Mouse (Mus musculus) retina, embryonic 14.5 days (tissue): Measurements from ENCODE around the gene Phc3.

Experiments
- DNase-seq: peaks from one replicate; pipeline ENCODE4 v3.0.0-alpha.2; 2015; ENCODE audit warnings: low spot score

The Phc3 gene

DNA sequence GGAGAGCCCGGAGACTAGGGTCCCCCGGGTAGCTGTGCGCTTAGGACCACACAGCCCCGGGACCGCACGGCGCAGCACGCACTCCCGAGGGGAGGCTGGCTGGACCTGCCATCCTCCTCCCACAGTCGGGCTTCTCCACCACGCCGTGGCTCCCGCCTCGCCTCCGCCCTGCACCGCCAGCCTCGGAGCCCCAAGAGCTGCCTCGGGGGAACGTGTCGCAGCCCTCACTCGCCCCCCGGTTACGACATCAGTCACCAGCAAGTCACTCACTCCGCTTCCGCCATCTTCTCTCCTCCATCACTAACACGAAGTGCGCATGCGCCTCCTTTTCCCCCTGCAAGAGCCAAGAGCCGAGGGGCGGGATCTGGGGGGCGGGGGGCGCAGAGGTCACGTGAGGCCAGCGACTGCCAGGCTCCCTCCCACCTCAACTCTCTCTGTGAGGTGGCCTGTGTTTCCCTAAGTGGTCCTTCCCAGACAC lies at the start of gene Phc3:
Gene Phc3, minus strand, starts transcription at position 312 of the 478 bp plus-strand sequence.
- peak; percentile 96 for DNase-seq

- DNase-seq = no peak
Measured at GRCm38 (mm10) chr3:31017652-31018051, 48.4 kb upstream of the Phc3 start.

GRCm38 (mm10) chr3:31016594-31017196 lies 47.5 kb upstream of the Phc3 start:
- no peak for DNase-seq

GRCm38 (mm10) chr3:31015682-31016443 lies 46.6 kb upstream of the Phc3 start:
- no peak for DNase-seq

DNA sequence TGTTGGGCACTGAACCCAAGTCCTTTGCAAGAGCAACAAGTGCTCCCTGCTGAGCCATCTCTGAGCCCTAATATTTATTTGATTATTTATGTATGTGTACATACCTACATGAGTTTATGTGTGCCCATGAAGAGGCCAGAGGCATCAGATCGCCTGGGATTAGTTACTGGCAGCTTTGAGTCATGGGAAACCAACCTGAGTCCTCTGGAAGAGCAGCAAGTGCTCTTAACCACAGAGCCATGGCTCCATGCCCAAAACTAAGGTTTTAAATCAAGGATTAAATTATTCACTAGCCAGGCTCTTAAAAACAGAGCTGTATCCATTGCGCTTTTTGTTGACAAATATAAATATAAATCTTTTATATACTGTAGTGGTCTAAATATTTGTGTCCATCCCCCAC lies 45.2 kb upstream of the Phc3 start:
- DNase-seq = no peak

GRCm38 (mm10) chr3:31004320-31005209 lies 35.4 kb upstream of the Phc3 start:
- no peak for DNase-seq

DNA sequence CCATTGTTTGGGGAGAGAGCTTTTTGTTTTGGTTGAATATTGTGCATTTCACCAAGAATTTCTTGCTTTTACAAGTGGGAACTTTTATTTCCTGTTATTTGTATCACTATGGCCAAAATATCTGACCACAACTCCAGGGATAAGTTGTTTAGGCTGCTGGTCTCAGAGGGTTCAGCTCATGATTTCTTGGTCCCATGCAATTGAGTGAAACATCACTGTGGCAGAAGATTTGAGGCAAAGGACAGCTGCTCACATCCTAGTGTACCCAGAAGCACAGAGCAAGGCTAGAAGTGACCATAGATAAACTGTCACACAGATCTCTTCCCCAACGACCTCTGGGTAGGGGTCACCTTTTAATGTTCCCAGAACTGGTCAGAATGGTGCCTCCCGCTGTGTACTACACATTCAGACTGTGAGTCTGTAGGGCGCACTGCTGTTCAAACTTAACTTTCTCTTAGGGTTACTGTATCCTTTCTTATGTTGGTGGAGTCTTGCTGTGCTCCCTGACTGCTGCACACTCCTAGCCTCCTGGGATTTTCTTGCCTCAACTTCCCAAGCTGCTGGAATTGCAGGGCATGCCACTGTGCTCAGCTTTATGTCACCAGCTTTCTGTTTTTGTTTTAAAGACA lies 31.9 kb upstream of the Phc3 start:
- no peak for DNase-seq

- no peak for DNase-seq
Measured at GRCm38 (mm10) chr3:31000018-31000407, 30.8 kb upstream of the Phc3 start.

DNA sequence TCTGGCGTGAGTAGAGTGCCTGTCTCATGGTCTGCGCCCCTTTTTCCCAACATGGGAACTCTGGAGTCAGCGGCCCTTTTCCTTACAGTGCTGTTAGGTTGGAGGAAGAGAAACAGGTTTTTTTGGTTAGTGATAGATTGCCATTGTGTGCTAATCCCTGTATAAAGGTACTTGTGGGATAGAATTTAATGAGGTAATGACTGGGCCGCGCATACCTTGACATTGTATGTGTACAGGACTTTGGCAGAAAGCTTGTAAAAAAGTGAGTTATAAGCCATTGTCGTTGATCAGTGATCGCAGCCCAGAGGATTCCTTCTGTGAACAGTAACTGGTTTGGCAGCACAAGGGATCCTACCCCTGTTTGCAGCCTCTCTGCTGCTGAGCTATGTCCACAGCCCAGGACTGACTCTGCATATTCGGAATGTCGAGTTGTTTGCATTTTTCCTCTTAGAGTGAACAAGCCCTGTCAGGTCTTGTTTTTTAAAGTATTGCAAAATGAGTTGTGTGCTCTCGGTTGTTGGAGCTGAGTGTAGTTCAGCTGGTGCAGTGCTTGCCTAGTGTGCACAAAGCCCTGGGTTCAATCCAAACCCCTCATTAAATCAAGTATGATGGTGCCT lies 30.3 kb upstream of the Phc3 start:
- DNase-seq = no peak

DNA sequence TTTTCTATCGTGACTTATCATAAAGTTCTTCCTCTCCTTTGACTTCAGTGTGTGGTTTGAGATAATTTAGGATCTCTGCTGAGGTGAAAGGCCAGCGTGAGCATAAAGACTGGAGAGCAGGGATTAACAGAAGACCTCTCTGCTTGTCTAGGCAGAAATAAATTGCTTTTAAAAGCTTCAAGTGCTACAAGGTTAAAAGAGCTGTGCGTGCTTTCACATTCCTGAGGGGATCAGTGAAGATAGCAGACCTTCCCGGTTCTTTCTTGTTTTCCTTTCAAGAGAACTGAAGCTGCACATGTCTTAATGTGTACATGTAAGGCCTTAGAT lies 27.4 kb upstream of the Phc3 start:
- peak; percentile 34 for DNase-seq

DNA sequence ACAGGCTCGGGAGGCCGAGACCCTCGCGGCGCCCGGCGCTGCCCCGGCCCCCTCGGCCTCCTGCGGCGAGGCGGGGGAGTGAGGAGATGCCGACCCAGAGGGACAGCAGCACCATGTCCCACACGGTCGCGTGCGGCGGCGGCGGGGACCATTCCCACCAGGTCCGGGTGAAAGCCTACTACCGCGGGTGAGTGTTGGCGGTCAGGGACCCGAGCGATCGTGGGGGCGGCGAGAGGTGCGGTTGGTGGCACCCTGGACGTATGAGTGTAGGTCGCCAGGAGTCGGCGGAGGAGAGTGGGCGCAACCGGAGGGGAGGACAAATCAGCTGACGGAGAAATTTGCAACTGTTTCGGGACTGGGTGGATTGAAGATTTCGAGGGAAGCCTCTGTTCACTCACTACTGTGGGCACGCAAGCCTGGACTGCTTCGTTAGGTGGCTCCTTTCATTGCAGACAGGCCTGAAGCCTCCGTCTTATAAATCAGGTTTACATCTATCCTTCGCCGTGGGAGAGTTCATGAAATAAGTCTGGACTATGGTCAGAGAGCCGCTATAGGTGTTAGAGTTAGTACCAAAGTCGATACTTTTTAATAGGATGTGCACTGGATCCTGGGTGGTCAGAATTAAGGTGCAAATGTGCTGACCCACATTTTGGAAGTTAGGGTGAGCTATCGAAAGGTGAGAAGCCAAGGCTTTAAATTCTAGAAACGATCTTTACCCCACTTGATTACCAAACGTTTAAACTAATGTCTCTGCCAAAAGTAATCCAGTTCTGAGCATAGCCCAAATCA lies 26.9 kb upstream of the Phc3 start:
- peak; percentile 58 for DNase-seq

GRCm38 (mm10) chr3:30995283-30995898 lies 26.2 kb upstream of the Phc3 start, which contains the start of gene Prkci:
Gene Prkci (plus strand): TSS chr3:30995747.
- DNase-seq = peak; percentile 97

DNA sequence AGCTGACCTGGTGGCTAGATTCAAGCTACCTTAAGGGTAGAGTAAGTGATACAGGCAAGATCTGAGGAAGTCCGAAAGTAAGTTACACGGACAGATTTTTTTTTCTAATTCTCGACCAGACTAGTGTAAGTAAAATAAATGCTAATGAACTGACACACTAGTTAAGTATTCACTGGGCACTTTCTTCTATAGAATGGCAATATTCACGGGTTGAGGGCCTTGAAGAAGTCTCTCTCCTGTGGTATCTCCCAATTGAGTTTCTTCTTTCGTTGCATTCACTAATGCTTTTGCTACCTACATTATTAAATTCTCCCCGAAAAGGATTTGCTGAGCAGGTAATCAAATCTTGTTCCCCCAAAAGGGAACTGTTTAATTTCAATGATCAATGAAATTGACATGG lies 25.6 kb upstream of the Phc3 start:
- DNase-seq = no peak

- DNase-seq = no peak
Measured at GRCm38 (mm10) chr3:30993066-30993573, 23.9 kb upstream of the Phc3 start.

DNA sequence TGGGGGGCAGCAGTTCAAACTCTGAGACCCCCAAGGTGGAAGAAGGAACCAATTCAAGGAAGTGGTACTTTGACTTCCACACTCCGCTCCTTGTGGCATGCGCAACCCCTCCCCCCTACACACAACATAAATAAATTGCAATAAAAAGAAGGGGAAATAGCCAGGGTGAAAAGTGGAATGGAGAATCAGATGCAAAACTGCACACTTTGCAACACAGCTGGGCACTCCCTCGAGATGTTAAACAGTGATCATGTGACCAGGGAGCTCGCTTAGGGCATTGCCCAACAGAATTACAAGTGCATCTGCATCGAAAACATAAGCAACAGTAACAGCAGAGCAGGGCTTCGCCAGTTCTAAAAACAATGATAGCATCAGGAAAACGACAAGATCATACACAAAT lies 22.9 kb upstream of the Phc3 start:
- no peak for DNase-seq

DNA sequence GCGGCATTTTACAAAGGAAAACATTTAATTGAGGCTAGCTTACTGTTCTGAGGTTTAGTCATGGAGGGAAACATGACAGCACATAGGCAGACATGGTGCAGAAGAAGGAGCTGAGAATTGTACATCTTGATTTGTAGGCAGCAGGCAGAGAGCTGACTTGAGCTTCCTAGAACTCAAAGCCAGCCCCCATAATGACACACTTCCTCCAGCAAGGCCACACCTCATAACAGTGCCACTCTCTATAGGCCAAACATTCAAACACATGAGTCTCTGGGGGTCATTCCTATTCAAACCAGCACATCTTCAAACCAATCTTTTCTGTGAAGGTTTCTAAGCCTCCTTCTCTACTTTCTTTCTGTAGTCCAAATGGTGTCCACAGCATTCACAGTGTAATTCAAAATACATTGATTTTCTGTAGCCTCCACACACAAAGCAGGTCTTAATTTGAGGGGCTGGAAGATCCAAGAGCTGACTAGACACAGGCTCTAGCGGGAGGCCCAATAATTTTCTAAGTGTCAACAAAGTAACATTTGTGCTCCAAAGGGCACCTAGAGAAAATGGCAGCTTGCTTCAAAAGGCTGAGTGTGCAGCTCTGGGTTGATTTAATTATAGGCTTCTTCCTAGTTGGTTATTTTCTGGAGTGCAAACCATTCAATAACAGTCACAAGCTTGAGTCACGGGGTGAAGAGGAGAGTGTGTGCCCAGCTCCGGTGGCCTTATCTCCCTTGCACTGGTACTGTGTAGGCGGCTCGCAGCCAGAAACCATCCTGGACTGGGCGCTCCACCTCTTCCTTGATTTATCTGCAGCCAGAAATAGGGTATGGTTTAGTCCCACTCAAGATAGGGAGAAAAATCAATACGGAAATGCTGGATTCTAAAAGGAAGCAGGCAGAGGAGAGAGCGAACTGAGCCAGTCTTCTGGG lies 18.4 kb upstream of the Phc3 start:
- no peak for DNase-seq

GRCm38 (mm10) chr3:30982924-30983536 lies 13.8 kb upstream of the Phc3 start:
- no peak for DNase-seq

DNA sequence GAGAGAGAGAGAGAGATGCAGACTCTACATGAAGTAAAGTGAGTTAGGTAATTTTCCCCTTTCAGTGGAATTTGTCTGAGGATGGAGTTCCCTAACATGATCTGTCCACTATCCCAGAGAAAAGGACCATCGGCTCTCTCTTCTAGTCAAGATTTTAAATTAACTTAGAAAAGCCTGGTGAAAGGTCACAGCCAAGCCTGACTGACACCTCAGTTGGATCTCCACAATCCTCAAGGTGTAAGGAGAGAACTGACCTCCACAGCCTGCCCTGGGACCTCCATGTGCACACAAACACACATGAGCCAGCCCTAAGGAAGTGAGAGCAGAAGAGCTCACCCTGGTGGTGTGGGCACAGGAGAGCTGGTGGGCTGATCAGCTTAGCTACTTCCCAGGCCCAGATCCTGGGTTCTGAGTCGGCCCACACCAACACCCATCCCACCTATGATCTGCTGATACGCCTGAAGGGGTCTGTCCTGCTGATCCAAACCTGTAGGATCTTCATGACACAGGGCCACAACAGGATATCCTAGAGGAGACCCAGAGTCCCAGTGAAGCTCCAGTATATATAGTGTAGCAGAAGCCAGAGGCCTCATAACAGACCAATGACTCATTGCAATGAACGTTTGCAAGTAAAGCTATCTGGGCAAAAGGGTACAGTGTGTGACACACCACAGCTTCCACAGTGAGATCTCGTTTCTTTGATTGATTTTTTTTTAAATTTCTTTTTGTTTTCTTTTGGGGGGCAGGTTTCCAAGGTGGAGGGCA lies 12.6 kb upstream of the Phc3 start:
- DNase-seq = no peak
